In the genomic region with DNA sequence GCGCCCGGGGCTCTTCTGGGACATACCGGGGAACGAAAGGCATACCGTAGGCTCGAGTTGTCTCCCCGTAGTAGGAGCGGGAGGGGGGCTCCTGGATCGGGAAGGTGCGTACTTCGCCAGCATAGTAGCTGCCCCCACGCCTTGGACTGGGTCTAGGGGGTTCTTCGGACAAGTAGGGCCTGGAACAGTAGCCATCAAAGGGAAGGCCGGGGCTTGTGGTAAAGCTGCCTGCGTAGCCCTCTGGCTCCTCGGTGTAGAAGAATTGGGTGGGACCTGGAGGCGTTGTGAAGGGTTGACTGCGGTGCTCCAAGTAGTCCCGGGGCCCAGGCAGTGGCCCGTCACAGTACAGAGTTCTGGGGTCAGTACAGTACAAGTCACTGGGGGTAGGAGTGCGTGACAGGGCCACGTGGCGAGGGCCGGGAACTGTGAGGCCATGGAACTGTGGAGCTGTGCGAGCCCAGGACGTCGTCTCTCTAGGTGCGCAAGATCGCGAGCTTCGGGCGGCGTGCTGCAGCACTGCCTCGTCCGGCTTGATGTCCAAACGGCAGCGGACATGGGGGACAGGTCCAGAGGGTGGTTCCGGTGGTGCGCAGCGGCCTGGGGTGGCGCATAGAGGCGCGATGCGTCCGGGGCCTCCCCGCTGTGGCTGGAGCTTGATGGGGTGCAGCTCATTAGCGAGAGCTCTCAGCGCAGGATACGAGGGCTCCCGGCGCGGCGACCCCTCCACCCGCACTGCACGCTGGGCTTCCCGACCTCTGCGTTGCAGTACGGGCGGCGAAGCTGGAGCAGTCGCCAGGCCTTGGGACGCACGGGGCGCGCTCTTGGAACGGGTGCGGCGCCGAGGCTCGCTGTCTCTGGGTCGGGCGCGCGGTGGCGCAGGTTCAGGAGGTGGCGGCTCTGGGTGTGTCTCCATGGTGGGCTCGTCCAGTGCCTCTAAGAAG, we compare ENCODE assay signal across 9 mouse cellular contexts. TPM values are rescaled to one million over a fixed set of nuclear protein-coding genes. Genes with fewer than 3 reads are reported as not detected.
DNase-seq lines count a peak whose midpoint lies in the region; ATAC-seq lines count a peak whose summit lies in the region.
"Had no signal": no experiment of that assay in that cellular context is flagged by ENCODE, and none has a peak within 500 bp of the region (broad histone marks: within the 10 kb centered on the region; RNA-seq: fewer than 3 reads in every experiment).

No protein-coding gene starts in this region.

- H3K9me3 ChIP-seq in neural tube, embryonic 15.5 days (replicated peaks) = no peaks in the 10 kb centered on the region

- peaks cover 48% of the 10 kb centered on the region for H3K27me3 ChIP-seq in neural tube, embryonic 15.5 days (replicated peaks)

- no peak overlapping the region for H3K27ac ChIP-seq in neural tube, embryonic 15.5 days (replicated peaks)

- peak overlapping the region; percentile 84 for H3K4me2 ChIP-seq in neural tube, embryonic 15.5 days

- 10% methylated on average over 77 of the region's 77 CpGs for WGBS in neural tube, embryonic 15.5 days

- H3K9ac ChIP-seq in neural tube, embryonic 15.5 days (replicated peaks) = no peak overlapping the region

- H3K36me3 ChIP-seq in neural tube, embryonic 15.5 days = peaks cover 22% of the 10 kb centered on the region

- H3K4me3 ChIP-seq in neural tube, embryonic 15.5 days (replicated peaks) = peak overlapping the region; percentile 60; the same call in 1 of the 2 replicates
- H3K4me3 ChIP-seq: erythroblast, embryonic 14.5 days had no signal

- peak; percentile 23 for DNase-seq in embryo, embryonic 10 days (ENCODE audit: low spot score)
- DNase-seq in embryo, embryonic 10.5 days (ENCODE audit: low spot score) = no peak
- DNase-seq in thymus, postnatal 4 days = peak; percentile 60
- DNase-seq in thymus, postnatal 10 days (ENCODE audit: low spot score in 2 of 2) = no peak
- peak; percentile 46 for DNase-seq in induced T-regulatory cell, adult 2 months (ENCODE audit: low read depth)
- DNase-seq in frontal cortex, adult 2 months (ENCODE audit: extremely low spot score in 1 of 2, low spot score in 1 of 2) = no peak
- no peak for DNase-seq in right cerebral cortex, postnatal 36 days (ENCODE audit: low spot score in 2 of 2)

- no peak for ATAC-seq in neural tube, embryonic 15.5 days (ENCODE audit: low FRiP score)

- H3K4me1 ChIP-seq in neural tube, embryonic 15.5 days = peaks cover 85% of the 10 kb centered on the region

RNA-seq across cellular contexts. Expression of gene Ajm1, which starts 2.5 kb away (rescaled TPM):
- 14.5 and 18.9 TPM in 2 replicates for polyA plus RNA-seq in neural tube, embryonic 15.5 days (2015; fragmentation: Nextera tagmentation; extraction: Ambion mirVana)
- polyA plus RNA-seq in frontal cortex, adult 2 months (2012; rRNA removed) = 114 and 122 TPM in 2 replicates
- polyA plus RNA-seq: erythroblast, embryonic 14.5 days had no signal

RNA-seq across cellular contexts. Expression of gene Phpt1, which starts 4.0 kb away (rescaled TPM):
- 159 and 181 TPM in 2 replicates for polyA plus RNA-seq in neural tube, embryonic 15.5 days (2015; fragmentation: Nextera tagmentation; extraction: Ambion mirVana)
- 134 and 161 TPM in 2 replicates for polyA plus RNA-seq in frontal cortex, adult 2 months (2012; rRNA removed)

RNA-seq across cellular contexts. Expression of gene Mamdc4, which starts 4.4 kb away (rescaled TPM):
- polyA plus RNA-seq in neural tube, embryonic 15.5 days (2015; fragmentation: Nextera tagmentation; extraction: Ambion mirVana) = 2.3 and 33.0 TPM in 2 replicates
- polyA plus RNA-seq in frontal cortex, adult 2 months (2012; rRNA removed) = 2.1 and 2.5 TPM in 2 replicates

RNA-seq across cellular contexts. Expression of gene Edf1, which starts 21.4 kb away (rescaled TPM):
- polyA plus RNA-seq in neural tube, embryonic 15.5 days (2015; fragmentation: Nextera tagmentation; extraction: Ambion mirVana) = 400 and 433 TPM in 2 replicates
- polyA plus RNA-seq in frontal cortex, adult 2 months (2012; rRNA removed) = 287 and 289 TPM in 2 replicates

RNA-seq across cellular contexts. Expression of gene Rabl6, which starts 29.3 kb away (rescaled TPM):
- polyA plus RNA-seq in neural tube, embryonic 15.5 days (2015; fragmentation: Nextera tagmentation; extraction: Ambion mirVana) = 66.8 and 69.6 TPM in 2 replicates
- polyA plus RNA-seq in frontal cortex, adult 2 months (2012; rRNA removed) = 130 and 148 TPM in 2 replicates

Comparison
In these comparisons a context has a peak if more than half of its experiments do, and no peak if none do; other contexts are left out.
1. DNase-seq: peak in embryo, embryonic 10 days (single experiment), thymus, postnatal 4 days (single experiment) and induced T-regulatory cell, adult 2 months (single experiment); none in embryo, embryonic 10.5 days (single experiment), thymus, postnatal 10 days (0 of 2), frontal cortex, adult 2 months (0 of 2) and right cerebral cortex, postnatal 36 days (0 of 2).